Mouse (Mus musculus): ENCODE results near the gene Hspg2. TPM values are rescaled to one million over a fixed set of nuclear protein-coding genes. Genes with fewer than 3 reads are reported as not detected.

The Hspg2 gene
- polyA plus RNA-seq, 1 experiment: 108 TPM

DNA sequence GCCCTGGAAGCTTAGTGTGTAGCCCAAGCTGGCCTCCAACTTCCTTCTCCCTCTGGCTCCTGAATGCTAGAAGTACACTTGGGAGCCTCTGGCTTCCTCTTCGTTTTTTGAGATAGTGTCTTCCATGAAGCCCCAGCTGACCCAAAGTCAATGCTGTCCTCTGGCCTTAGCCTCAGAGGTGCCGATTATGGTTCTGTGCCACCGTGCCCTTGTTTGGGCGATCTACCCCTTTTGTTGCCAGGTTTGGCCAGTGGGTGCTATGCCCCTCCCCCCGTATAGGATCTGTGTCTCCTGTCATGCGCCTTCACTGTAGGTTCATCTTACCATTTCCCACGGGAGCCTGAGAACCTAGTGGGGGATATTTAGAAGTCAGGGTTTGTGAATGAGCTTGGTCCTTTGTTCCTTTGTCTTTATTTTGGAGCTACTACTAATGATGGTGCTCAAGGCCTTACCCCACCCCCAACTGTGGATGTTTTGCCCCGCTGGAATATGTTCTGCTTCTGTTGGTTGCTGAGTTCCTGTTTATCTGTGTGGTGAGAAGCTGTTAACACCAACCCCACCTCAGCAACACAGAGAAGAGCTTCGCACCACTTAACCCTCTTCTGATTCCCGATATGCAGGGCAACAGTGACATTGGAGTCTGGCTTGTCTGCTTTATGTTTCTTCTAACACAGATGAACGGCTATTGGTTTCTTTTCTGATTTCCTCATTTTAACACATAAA is 135.0 kb downstream of the Hspg2 start:
- TF ChIP-seq CEBPB (IDR thresholded peaks at IDR 0.05; ENCODE audit: low read depth) (no peak), CTCF (IDR thresholded peaks at IDR 0.05; ENCODE audit: control insufficient read depth, insufficient read depth, insufficient read length) (no peak), MYOD1 (IDR thresholded peaks at IDR 0.05; ENCODE audit: control insufficient read depth, insufficient read length, low read depth) (no peak), MAX (IDR thresholded peaks at IDR 0.05) (no peak), MYOG (IDR thresholded peaks at IDR 0.05; ENCODE audit: control insufficient read depth, extremely low read depth, insufficient read length) (no peak)

DNA sequence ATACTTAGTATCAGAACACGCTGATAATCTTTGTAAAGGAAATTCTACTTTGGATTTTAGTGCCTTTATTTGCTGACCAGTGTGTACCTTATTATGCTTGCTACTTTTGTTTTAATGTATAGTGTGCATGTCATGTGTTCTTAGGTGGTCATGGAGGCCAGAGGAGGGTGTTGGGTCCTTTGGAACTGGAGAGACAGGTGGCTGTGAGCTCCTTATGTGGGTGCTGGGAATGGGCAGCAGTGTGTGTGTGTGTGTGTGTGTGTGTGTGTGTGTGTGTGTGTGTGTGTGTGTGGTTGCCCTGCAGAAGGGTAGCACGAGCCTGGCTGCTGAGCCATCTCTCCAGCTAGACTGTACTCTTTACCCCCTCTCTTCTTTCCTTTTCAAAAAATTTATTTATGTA is 138.5 kb downstream of the Hspg2 start:
- Histone ChIP-seq H3K36me3 (ENCODE audit: control insufficient read depth, insufficient read depth) (peaks cover 37% of the 10 kb centered on the region), H3K27me3 (ENCODE audit: control insufficient read depth, insufficient read depth, insufficient read length) (no peaks in the 10 kb centered on the region), H3K79me2 (ENCODE audit: control insufficient read depth, insufficient read depth) (peaks cover 29% of the 10 kb centered on the region), H3K4me3 (ENCODE audit: insufficient read depth, poor library complexity, severe bottlenecking) (no peak overlapping the region), H3ac (ENCODE audit: control insufficient read depth, insufficient read length, low read depth) (no peak overlapping the region), H3K79me3 (ENCODE audit: low read depth) (peaks cover 14% of the 10 kb centered on the region)
- TF ChIP-seq CEBPB (IDR thresholded peaks at IDR 0.05; ENCODE audit: low read depth) (no peak), USF1 (IDR thresholded peaks at IDR 0.05; ENCODE audit: low read depth) (no peak), MAX (IDR thresholded peaks at IDR 0.05) (no peak), CTCF (IDR thresholded peaks at IDR 0.05; ENCODE audit: control insufficient read depth, insufficient read depth, insufficient read length) (no peak), MYOG (IDR thresholded peaks at IDR 0.05; ENCODE audit: control insufficient read depth, extremely low read depth, insufficient read length) (no peak), MYOD1 (IDR thresholded peaks at IDR 0.05; ENCODE audit: control insufficient read depth, insufficient read length, low read depth) (no peak), FOSL1 (IDR thresholded peaks at IDR 0.05; ENCODE audit: insufficient read depth, low read length, poor library complexity, severe bottlenecking) (no peak)

More for the DNA sequence above, 135.0 kb downstream of the Hspg2 start:
- Histone ChIP-seq H3K79me3 (ENCODE audit: low read depth) (peaks cover 39% of the 10 kb centered on the region), H3K79me2 (ENCODE audit: control insufficient read depth, insufficient read depth) (peaks cover 57% of the 10 kb centered on the region), H3K27me3 (ENCODE audit: control insufficient read depth, insufficient read depth, insufficient read length) (no peaks in the 10 kb centered on the region), H3K4me3 (ENCODE audit: insufficient read depth, poor library complexity, severe bottlenecking) (no peak overlapping the region), H3K36me3 (ENCODE audit: control insufficient read depth, insufficient read depth) (peaks cover 20% of the 10 kb centered on the region), H3ac (ENCODE audit: control insufficient read depth, insufficient read length, low read depth) (no peak overlapping the region)

DNA sequence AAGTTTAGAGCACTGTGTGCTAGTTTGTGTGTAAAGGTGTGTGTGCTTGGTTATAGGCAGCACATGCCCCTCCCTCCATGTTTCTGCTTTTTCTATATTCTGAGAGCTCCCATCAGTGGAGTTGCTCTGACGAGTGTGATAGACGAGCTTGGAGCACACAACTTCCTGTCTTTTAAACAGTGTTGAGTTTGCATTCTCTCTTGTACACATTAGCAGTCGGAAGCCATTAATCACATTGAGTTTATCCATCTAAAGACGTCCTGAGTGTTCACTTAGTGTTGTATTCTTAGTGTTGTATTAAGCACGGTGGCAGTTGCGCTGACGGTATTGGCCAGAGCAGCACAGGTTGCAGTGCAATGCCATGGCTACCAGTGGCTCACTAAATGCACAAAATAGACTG is 140.7 kb downstream of the Hspg2 start:
- Histone ChIP-seq H3K36me3 (ENCODE audit: control insufficient read depth, insufficient read depth) (peaks cover 49% of the 10 kb centered on the region), H3K27me3 (ENCODE audit: control insufficient read depth, insufficient read depth, insufficient read length) (no peaks in the 10 kb centered on the region), H3K4me3 (ENCODE audit: insufficient read depth, poor library complexity, severe bottlenecking) (no peak overlapping the region), H3K79me2 (ENCODE audit: control insufficient read depth, insufficient read depth) (peaks cover 6% of the 10 kb centered on the region), H3K79me3 (ENCODE audit: low read depth) (peaks cover 1% of the 10 kb centered on the region), H3ac (ENCODE audit: control insufficient read depth, insufficient read length, low read depth) (no peak overlapping the region)
- TF ChIP-seq FOSL1 (IDR thresholded peaks at IDR 0.05; ENCODE audit: insufficient read depth, low read length, poor library complexity, severe bottlenecking) (no peak), USF1 (IDR thresholded peaks at IDR 0.05; ENCODE audit: low read depth) (no peak), CTCF (IDR thresholded peaks at IDR 0.05; ENCODE audit: control insufficient read depth, insufficient read depth, insufficient read length) (no peak), MYOD1 (IDR thresholded peaks at IDR 0.05; ENCODE audit: control insufficient read depth, insufficient read length, low read depth) (no peak), MYOG (IDR thresholded peaks at IDR 0.05; ENCODE audit: control insufficient read depth, extremely low read depth, insufficient read length) (no peak), MAX (IDR thresholded peaks at IDR 0.05) (no peak), CEBPB (IDR thresholded peaks at IDR 0.05; ENCODE audit: low read depth) (no peak)

DNA sequence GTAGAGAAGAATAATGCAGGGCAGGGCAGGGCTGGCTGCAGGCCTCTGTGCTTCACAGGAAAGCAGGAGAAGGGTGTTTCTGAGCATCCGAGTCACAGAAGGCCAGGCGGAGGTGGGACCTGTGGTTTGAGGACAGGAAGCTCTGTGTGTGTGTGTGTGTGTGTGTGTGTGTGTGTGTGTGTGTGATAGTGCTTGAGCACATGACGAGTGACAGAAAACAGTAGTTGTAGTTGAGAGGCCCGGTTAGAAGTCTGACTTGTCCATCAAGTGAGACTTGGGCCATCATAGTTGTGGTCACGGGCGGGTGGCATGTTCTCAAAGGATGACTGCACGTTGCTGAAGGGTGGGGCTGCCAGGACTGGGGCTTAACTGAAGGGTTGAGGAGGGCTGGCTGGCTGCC is 141.1 kb downstream of the Hspg2 start:
- Histone ChIP-seq H3K79me2 (ENCODE audit: control insufficient read depth, insufficient read depth) (peaks cover 2% of the 10 kb centered on the region), H3K4me3 (ENCODE audit: insufficient read depth, poor library complexity, severe bottlenecking) (no peak overlapping the region), H3K36me3 (ENCODE audit: control insufficient read depth, insufficient read depth) (peaks cover 49% of the 10 kb centered on the region), H3K27me3 (ENCODE audit: control insufficient read depth, insufficient read depth, insufficient read length) (no peaks in the 10 kb centered on the region), H3K79me3 (ENCODE audit: low read depth) (peaks cover 1% of the 10 kb centered on the region), H3ac (ENCODE audit: control insufficient read depth, insufficient read length, low read depth) (no peak overlapping the region)
- TF ChIP-seq USF1 (IDR thresholded peaks at IDR 0.05; ENCODE audit: low read depth) (no peak), MYOD1 (IDR thresholded peaks at IDR 0.05; ENCODE audit: control insufficient read depth, insufficient read length, low read depth) (no peak), MYOG (IDR thresholded peaks at IDR 0.05; ENCODE audit: control insufficient read depth, extremely low read depth, insufficient read length) (no peak), CEBPB (IDR thresholded peaks at IDR 0.05; ENCODE audit: low read depth) (no peak), MAX (IDR thresholded peaks at IDR 0.05) (no peak), CTCF (IDR thresholded peaks at IDR 0.05; ENCODE audit: control insufficient read depth, insufficient read depth, insufficient read length) (no peak)

DNA sequence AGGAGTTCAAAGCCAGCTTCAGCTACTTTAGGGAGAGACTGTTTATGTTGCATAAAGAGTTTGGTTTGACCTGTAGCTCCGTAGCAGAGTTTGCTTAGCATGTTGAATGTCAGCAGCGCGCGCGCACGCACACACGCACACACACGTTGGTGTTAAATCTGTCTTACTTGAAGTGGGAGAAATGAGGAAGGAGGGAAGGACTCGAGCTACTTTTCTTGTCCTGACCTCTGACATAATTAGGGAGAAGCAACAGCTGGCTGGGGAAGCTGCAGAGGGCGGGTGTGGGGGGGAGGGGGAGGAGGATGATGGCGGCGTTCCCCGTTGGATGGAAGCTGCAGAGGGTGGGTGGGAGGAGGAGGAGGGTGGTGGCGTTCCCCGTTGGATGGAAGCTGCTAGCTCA is 141.7 kb downstream of the Hspg2 start:
- H3K4me3 ChIP-seq (ENCODE audit: insufficient read depth, poor library complexity, severe bottlenecking): no peak overlapping the region
- no peaks in the 10 kb centered on the region for H3K27me3 ChIP-seq (ENCODE audit: control insufficient read depth, insufficient read depth, insufficient read length)
- peaks cover 1% of the 10 kb centered on the region for H3K79me3 ChIP-seq (ENCODE audit: low read depth)
- H3K79me2 ChIP-seq (ENCODE audit: control insufficient read depth, insufficient read depth): no peaks in the 10 kb centered on the region
- H3K36me3 ChIP-seq (ENCODE audit: control insufficient read depth, insufficient read depth): peaks cover 49% of the 10 kb centered on the region
- no peak for TF ChIP-seq MYOG (IDR thresholded peaks at IDR 0.05; ENCODE audit: control insufficient read depth, extremely low read depth, insufficient read length)
- no peak for TF ChIP-seq CTCF (IDR thresholded peaks at IDR 0.05; ENCODE audit: control insufficient read depth, insufficient read depth, insufficient read length)
- no peak for TF ChIP-seq CEBPB (IDR thresholded peaks at IDR 0.05; ENCODE audit: low read depth)
- no peak for TF ChIP-seq USF1 (IDR thresholded peaks at IDR 0.05; ENCODE audit: low read depth)
- no peak for TF ChIP-seq MAX (IDR thresholded peaks at IDR 0.05)
- no peak for TF ChIP-seq FOSL1 (IDR thresholded peaks at IDR 0.05; ENCODE audit: insufficient read depth, low read length, poor library complexity, severe bottlenecking)
- no peak for TF ChIP-seq MYOD1 (IDR thresholded peaks at IDR 0.05; ENCODE audit: control insufficient read depth, insufficient read length, low read depth)
- no peak overlapping the region for H3ac ChIP-seq (ENCODE audit: control insufficient read depth, insufficient read length, low read depth)

Small RNA genes within 50 kb of the gene (microRNA-seq; reads per million reads assigned to microRNA genes)
- 3.0 reads per million, percentile 46 among the genes with 10 or more reads in this experiment for gene Mir7018 (ENCODE audit: borderline microRNAs expressed)

Other genes with a start within 250 kb of the Hspg2 start
- gene Wnt4, start 191.3 kb upstream of the Hspg2 start, polyA plus RNA-seq (2012; fragmentation: generic; extraction: Trizol): 3.3 TPM
- 240 TPM for gene Cdc42, start 111.0 kb upstream of the Hspg2 start, polyA plus RNA-seq (2012; fragmentation: generic; extraction: Trizol)
- not detected for gene Cela3a, start 59.0 kb upstream of the Hspg2 start, polyA plus RNA-seq (2012; fragmentation: generic; extraction: Trizol)
- not detected for gene Cela3b, start 38.2 kb upstream of the Hspg2 start, polyA plus RNA-seq (2012; fragmentation: generic; extraction: Trizol)
- gene 1700013G24Rik, start 15.5 kb upstream of the Hspg2 start, polyA plus RNA-seq (2012; fragmentation: generic; extraction: Trizol): 0.06 TPM
- not detected for gene Ldlrad2, start 105.8 kb downstream of the Hspg2 start, polyA plus RNA-seq (2012; fragmentation: generic; extraction: Trizol)
- gene Usp48, start 125.0 kb downstream of the Hspg2 start, polyA plus RNA-seq (2012; fragmentation: generic; extraction: Trizol): 14.6 TPM
- 1.3 TPM for gene Rap1gap, start 196.0 kb downstream of the Hspg2 start, polyA plus RNA-seq (2012; fragmentation: generic; extraction: Trizol)